Mouse (Mus musculus) thymus, postnatal 36 days (tissue): ENCODE measurements around the gene Tm6sf1.
A peak's percentile ranks its signal among the peaks of the same experiment; 100 is the strongest.

ENCODE experiments used
- DNase-seq, 2 experiments: peaks; one replicate each; pipeline ENCODE4 v3.0.0; 2022; ENCODE audit warnings: mixed read lengths in 2 of 2

Gene Tm6sf1

DNA sequence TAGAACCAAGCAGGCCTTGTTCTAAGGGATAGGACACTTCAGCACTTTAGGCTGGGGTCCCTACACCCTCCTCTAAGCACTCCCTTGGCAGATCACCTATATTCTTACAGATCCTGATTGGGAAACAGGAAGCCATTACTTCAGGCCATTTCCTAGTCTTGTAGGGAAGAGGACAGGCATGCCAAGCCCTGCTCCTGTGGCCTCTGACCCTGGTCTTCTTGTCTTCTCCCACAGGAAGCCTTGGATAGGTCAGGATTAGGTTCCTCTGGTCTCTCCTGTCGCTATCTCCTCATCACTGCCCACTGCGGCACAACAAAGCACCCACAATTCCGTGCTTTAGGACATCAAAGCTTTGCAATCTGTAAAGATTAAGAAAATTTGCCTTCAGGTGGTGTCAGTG is 7.1 kb upstream of the Tm6sf1 start:
- DNase-seq = no peak

DNA sequence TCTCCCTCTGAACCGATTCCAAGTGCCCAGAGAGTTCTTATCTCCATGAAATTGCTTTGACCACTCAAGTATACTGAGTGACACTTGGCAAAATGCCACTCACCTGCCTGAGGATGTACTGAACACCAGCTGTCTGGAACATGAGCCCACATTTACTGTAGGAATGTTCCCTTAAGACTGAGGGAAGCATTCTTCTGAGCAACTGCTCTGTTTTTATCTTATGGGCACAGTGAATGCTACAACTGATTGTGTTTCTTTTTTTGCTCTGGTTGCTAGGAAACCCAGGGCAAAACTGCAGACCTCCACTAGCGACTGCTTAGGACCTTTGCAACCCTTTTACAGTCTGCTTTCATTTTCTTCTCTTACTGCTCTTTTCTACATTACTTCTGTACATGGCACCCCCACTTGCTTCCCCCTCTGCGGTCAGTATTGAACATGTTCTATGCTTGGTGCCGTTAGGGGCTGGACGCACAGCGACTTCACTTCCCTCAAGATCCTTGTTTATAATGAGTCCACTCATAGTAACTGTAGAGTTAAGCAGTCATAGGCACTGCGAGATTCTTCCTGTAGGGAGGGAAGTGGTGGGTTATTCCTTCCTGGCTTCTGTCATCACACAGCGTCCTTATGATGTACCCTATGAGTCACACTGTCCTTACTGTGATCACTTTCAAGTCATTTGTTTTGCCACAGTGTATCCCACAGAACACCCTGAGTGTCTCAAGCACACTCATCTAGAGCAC is 4.1 kb upstream of the Tm6sf1 start:
- DNase-seq = no peak

GRCm38 (mm10) chr7:81855694-81856093 is 3.1 kb upstream of the Tm6sf1 start, which contains the start of gene Gm10160:
Gene Gm10160, minus strand, starts transcription at chr7:81855794.
- no peak for DNase-seq

GRCm38 (mm10) chr7:81856221-81856620 is 2.6 kb upstream of the Tm6sf1 start:
- no peak for DNase-seq

DNA sequence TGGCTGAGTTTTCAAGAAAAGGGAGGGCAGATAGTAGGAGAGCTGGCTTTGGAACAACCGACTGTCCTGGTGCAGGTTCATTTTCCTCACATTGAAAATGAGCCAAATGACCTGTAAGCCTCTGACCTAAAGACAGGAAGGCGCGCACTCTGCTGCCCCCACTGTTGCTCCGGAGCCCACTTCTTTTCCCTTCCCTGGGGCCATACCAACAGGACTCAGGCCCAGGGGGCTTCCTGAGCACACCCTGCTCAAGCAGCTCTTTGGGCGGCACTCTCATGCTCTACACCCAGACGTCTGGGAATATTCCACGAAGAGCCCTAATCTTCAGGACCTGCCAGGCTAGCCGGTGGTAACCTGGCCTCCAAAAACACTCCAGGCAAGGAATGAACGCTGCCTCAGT is 565 bp upstream of the Tm6sf1 start:
- no peak for DNase-seq

DNA sequence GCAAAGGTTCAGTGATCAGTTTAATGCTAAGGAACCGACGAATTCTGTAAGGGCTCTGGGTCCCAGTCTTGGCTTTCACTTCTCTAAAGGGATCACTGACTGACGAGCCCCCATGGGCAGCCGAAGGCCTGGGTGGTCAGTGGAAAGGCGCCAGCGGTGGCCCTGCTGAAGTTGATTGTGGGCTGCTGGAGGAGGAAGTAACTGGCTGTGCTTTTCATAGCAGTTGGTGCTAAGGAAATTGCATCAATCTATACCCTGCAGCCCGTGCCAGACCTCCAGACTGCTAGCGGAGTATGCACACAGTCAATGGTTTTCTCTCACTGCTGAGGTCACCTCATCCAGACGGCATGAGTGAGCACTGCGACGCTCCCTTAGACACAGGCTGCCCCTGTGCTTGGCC is 1.3 kb downstream of the Tm6sf1 start:
- peak; percentile 47 to 50 for DNase-seq

GRCm38 (mm10) chr7:81860996-81861395 is 2.2 kb downstream of the Tm6sf1 start:
- peak; percentile 62 to 73 for DNase-seq

DNA sequence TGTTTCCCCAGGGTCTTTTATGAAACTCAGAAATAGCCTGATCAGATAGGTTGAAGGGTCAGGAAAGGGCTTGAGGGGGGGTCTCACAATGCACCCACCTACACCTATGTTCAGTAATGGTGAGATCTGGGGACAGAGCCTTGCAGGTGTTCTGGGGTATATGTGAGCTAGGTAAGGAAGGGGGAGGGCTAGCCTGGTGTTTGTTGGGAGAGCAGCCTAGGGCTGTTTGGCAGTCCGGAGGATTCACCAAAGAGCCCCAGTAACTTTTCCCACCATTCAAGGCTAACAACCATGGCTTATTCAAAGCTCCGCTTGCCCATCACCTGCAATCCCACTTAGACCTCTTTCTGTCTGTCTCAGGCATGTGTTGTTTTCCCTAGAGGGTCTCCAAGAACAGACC is 2.7 kb downstream of the Tm6sf1 start:
- no peak for DNase-seq

- DNase-seq = no peak
These were observed 3.1 kb downstream of the Tm6sf1 start for GRCm38 (mm10) chr7:81861921-81862320.

DNA sequence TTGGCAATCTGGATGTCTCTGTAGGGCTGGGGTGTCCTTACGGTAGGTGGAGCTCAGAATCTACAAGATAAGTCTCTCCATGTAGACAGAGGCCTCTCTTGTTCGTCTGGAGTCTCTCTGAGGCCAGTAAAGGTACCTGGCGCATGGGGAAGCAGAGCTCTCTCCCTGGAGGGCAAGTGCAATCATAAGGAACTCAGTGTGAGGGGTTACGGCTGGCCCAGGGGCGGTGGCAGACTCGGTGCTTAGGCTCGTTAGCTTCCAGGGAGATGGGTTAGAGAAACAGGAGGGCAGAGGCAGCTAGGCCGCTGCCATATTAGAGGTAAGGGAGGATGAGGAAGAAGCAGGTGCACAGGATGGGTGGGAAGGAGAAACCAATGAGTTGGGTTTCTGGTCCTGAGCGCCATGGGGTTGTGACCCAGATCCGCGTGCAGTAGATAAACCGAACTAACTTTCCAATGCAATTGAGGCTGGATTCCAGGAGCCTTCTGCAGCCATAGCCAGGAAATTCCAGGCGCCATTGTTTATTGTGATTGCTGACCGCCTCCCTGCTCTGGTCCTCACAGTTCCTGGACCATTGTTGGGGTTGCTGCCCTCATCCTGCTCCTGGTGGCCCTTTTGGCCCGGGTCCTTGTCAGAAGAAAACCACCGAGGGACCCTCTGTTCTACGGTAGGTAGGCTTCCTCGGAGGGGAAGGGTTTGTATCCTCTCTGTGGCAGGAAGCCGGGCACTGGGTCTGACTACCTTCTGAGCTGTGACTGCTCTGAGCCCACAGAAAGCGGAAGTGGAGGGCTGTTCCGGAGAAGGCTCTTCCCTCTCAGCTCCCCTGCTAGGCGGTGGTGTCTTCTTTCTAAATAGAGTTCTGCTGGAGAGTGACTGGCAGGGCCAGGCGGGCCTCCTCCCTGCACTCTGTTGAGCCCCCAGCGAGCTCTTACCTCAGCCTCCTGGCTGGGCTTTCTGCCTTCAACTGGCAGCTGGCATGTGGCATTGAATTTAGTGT is 4.1 kb downstream of the Tm6sf1 start:
- DNase-seq = peak; percentile 81 to 89

DNA sequence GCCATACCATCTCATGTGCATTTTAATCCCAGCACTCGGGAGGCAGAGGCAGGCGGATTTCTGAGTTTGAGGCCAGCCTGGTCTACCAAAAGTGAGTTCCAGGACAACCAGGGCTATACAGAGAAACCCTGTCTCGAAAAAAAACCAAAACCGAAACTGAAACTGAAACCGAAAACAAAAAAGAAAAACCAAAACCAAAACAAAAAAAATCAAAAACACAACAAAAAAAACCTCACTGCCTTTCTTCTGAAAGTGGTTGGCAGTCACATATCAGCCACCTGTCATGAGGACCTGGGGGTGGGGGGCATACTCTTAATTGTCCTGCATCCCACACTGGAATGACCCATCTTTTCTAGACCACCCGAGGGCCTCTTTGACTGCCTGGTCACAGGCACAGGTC is 5.8 kb downstream of the Tm6sf1 start:
- DNase-seq = no peak

- DNase-seq = no peak
These were observed 7.1 kb downstream of the Tm6sf1 start for GRCm38 (mm10) chr7:81865937-81866336.

- no peak for DNase-seq
These were observed 8.6 kb downstream of the Tm6sf1 start for GRCm38 (mm10) chr7:81867231-81867930.

DNA sequence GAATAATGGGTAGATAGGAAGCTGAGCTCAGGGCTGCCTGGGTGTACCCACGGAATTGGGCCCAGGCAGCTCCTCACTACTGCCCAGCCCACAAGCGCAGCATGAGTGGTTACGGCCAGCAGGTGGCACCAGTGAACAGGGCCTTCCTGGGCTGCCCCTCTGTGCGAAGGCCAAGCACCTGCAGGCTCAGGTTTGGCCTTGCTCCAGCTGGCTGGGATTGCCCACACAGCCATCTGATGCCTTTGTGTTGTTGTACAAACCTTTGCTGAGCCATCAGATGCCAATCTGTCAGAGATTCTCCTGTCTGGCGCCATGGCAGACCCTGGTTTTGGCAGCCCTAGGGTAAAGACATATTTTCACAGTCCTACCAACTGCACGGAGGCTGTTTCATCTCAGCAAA is 9.4 kb downstream of the Tm6sf1 start:
- peak; percentile 78 to 79 for DNase-seq

GRCm38 (mm10) chr7:81872493-81873013 is 13.8 kb downstream of the Tm6sf1 start:
- no peak for DNase-seq

GRCm38 (mm10) chr7:81873807-81874206 is 15.0 kb downstream of the Tm6sf1 start:
- no peak for DNase-seq

DNA sequence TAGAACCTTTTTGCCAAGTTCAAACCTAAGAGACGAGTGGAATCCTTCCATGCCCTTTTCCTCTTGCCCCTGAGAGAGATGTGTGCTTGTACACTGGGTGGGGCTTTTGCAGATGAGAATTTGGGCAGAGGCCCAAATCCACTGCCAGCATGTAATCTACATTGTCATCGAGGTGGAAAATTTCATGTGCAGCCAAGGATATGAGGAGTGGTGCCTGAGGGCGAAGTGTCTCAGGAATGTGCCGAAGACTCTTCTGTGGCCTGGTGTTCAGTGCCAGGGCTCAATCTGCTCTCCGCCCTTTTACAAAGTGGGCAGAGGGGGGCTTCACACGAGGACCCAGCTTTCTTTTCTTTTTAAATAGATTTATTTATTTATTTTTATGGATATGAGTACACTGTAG is 15.8 kb downstream of the Tm6sf1 start:
- DNase-seq = no peak

DNA sequence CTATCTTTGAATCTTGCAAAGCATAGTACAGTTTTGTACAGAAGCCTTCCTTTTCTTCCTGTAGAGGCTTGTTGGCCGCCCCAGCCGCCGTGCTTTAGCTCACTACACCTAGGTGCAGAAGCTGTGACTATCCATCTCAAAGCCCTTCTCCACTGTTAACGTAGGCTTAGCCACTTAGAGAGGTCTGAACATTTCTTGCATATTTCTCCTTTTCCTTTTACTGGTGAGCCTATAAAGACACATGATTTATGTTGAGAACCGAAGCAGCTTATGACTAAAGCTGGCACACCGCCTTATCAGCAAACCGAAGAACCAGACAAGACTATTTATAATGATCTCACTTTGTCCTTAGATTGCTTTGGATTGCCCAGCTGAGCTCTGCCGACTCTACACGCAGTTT is 16.6 kb downstream of the Tm6sf1 start:
- DNase-seq = no peak

- DNase-seq = no peak
These were observed 21.5 kb downstream of the Tm6sf1 start for GRCm38 (mm10) chr7:81880286-81880685.

DNA sequence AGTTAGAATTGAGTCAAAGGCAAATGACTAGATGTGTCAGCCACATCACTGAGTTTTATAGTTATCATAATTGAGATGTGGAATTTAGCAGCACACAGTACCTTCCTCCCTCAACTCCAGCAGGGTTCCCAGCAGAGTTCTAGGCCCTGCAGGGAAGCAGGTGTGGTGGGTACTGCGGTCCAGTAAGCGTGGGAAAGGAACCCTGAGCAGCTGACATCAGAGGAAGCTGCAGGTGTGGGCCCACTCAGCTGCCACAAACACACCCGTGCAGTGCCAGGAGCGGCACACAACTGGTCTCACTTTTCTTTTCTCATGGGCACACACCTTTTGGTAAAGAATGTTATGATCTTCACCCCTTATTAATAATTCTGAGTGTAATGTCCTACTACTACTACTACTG is 22.0 kb downstream of the Tm6sf1 start:
- DNase-seq = peak; percentile 63 to 84

- DNase-seq = no peak
These were observed 22.8 kb downstream of the Tm6sf1 start for GRCm38 (mm10) chr7:81881600-81881999.

DNA sequence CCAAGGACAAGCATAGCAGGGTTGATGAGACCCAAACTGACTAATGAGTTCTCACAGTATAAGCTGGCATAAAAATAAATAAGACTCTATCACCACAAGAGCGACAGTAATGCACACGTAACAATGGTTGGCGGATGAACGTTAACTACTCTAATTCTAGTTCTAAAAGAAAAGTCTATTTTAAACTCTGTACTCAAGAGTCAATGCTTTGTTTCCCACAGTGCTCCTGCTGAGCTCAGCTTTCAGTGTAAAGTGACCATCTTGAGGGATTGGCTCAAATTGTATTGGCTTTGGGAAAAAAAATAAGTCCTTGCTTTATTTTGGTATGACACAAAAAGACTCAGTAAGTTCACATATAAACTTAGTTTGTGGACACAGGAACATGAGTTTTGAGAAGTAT is 26.3 kb downstream of the Tm6sf1 start:
- no peak for DNase-seq

GRCm38 (mm10) chr7:81899361-81899760 is 40.6 kb downstream of the Tm6sf1 start:
- no peak for DNase-seq
